Mouse (Mus musculus): ENCODE measurements around the gene Trpm3.

DNA sequence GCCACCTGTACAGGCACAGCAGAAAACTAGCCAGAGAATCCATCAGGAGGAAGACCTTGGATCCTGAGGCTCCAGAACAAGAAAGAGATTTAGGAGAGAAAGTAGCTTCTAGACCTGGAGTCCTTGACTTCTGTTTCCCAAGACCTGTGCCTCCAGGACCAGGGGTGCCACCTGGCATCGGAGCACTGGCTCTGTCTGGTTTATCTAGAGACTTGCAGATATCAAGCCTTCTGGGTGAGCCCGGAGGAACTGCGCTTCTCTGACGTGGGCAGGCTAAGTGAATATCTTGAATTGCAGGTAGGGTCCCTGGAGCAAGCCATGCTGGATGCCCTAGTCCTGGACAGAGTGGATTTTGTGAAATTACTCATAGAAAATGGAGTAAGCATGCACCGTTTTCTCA lies 746.2 kb downstream of the Trpm3 start:
- TF ChIP-seq CTCF (IDR thresholded peaks at IDR 0.05): no peak
- TF ChIP-seq EP300 (IDR thresholded peaks at IDR 0.05): no peak

All from lung, postnatal 0 days (tissue).